Mouse (Mus musculus) mouse trophoblast stem cell (cell line): ENCODE measurements around the gene Nrp2.

ENCODE experiments used
- in situ Hi-C, 2 experiments: fragments of 300-500 bp; cut with MseI, MboI; formaldehyde crosslinking; loops; 2 replicates in 1 of 2; 3 replicates in 1 of 2; pipeline ENCODE4 v1.15.1; 2025

Nrp2 gene

GRCm38 (mm10) chr1:62720727-62721705 lies 17.9 kb downstream of the Nrp2 start:
- in situ Hi-C loops: no loop called here

DNA sequence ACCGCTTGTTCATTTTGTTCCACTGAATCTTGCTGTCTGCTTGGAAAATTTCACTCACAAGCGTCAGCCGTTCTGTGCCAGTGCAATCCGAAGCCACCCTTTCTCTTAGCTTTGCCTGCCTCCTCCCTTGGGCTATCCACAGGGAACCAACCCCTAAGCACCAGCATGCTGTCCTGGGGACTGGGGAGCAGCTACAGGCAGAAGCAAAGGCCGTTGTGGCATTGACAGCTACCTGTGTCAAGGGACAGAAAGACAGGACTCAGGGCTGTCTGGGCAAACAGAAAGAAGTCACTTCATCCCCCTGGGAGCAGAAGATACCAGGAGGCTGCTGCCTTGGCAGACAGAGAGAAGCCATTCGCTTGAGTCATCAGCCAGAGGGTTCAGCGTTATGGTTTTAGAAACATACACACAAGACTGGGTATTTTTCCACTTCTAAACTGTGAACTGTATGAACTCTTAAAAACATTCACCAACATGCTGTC lies 18.7 kb downstream of the Nrp2 start:
- in situ Hi-C loops: no loop called here

DNA sequence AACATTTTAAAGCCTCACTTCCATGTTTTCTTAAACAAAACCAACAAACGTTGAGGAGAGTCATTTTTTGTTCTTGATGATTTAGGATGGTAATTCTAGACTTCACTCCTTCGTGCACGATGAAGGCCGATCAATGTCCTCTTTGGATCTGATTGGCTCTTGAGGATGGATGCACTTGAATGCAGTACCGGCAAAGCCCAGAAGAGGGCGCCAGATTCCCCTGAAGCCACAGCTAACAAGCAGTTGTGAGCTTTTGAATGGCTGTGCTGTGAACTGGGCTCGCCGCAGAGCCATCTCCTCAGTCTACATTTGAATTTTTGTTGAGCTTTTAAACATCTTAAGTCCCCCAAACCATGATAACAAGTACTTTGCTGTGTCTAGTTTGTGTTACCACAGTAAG lies 19.4 kb downstream of the Nrp2 start:
- in situ Hi-C loops: no loop called here

DNA sequence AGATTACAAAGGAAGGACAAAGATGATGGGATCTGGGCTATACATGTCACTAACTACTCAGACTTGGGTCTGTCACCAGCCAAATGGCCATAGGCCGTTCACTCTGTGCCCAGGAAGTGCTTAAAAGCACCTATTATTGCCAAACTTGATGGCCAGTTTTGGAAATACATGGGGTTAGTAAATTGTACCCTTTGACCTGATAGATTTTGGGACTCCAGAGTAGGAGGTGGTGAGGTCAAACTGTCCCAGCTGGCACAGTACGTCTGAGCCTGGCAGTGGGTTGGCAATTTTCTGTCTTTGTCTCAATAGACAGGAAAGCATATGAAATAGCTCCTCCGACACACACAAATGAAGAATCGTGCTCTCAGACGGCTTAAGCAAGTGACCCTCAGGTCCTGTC lies 20.8 kb downstream of the Nrp2 start:
- in situ Hi-C loops: no loop called here

- in situ Hi-C loops: no loop called here
These were observed 21.5 kb downstream of the Nrp2 start for GRCm38 (mm10) chr1:62724461-62725021.

DNA sequence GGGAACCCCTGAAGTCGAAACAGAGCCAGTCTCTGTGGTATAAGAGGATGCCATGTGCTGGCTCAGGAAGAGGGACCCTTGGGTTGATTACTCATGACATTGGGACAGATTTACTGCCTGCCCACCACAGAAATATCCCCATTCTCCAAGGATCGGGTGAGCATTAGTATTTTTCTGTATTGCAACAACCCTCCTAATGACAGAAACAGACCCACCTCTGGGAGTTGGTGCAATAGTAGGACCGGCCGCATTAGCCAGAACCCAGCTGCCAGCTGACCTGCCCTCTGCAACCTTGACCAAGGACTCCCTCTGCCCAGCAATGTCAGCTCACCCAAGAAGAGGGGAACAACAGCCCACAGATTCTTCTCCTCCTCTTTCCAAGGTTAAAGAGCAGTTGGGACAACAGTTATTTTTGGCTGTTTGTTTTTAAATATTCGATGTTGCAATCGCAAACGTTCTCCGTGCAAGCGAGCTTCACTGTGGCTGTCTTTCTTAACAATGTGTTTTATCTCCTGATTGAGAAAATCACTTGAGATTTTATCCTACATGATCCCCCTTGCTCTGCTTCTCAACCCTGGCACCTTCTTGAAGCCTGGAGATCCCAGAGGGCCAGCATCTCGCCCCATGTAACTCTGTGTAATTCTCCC lies 22.1 kb downstream of the Nrp2 start:
- in situ Hi-C loops: no loop called here

GRCm38 (mm10) chr1:62727191-62727590 lies 24.1 kb downstream of the Nrp2 start:
- in situ Hi-C loops: no loop called here

DNA sequence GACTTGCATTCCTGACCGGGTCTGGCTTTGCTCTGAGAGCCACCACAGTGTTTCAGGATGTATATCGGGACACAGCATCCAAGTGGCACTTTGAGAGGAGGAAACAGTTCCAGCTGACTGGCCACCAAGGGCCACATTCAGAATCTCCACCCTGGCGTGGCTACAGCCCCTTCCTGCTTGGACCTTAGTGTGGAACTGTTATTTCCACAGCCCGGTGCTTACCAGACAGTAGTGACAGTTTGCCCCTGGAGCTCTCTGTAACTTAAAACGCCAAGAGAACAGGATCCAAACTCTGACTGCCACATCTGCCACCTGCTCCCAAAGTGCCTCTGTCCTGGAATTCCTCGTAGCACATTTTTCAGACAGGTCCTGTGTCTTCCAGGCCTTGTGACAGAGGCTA lies 25.3 kb downstream of the Nrp2 start:
- in situ Hi-C loops: no loop called here

DNA sequence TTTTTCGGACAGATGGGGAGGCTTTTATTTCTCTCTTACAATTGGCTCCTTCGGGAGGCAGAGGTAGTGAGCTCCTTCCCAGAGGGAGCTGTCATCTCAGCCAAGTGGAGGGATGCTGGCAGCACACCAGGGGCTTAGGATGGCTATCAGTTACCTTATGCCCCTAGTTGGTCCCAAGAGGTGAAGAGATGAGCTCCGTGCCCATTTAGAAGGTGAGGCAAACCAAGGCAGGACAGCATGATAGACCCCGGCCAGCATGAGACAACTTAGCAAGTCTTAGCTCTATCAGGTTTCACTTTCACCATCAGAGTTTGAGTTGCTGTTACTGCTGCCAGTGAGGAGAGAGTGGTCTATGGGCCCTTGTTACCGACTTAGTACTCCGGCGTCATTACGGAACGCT lies 25.8 kb downstream of the Nrp2 start:
- in situ Hi-C loops: no loop called here

GRCm38 (mm10) chr1:62729345-62730150 lies 26.5 kb downstream of the Nrp2 start:
- in situ Hi-C loops: no loop called here

- in situ Hi-C loops: no loop called here
These were observed 29.0 kb downstream of the Nrp2 start for GRCm38 (mm10) chr1:62732036-62732435.

GRCm38 (mm10) chr1:62734420-62734931 lies 31.4 kb downstream of the Nrp2 start:
- in situ Hi-C loops: no loop called here

GRCm38 (mm10) chr1:62734980-62735379 lies 31.9 kb downstream of the Nrp2 start:
- in situ Hi-C loops: loop anchor here in 1 of 2 experiments (5.0 kb wide), 1 partner anchor 37 kb away; no protein-coding TSS in a partner anchor

GRCm38 (mm10) chr1:62735835-62736234 lies 32.8 kb downstream of the Nrp2 start:
- in situ Hi-C loops: loop anchor here in 1 of 2 experiments (5.0 kb wide), 1 partner anchor 36 kb away; no protein-coding TSS in a partner anchor

DNA sequence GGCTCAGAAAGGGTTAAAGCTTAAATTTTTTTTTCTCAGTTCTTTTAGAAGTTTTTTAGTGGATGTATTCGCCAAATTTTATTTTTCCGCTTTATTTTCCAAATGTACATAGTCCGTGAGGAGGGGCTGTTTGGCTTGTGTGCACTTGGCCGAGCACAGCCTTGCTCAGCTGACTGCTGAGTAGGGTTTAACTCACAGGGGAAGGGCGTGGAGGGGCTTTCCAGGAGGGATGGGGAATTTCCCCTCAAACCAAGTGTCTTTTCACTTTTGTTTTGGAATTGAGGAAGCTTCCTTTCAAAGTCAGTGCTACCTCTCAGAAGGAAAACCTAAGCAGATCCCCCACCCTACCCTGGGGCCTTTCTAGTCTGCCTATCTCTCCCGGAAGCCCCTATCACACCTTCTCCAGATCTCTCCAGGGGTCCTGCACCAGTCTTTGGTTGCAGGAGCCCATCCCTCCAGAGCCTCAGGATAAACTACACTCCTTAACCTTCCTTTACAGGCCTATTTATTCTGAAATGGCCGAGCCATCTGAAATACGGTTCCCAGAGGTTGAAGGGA lies 33.4 kb downstream of the Nrp2 start:
- in situ Hi-C loops: loop anchor here in 1 of 2 experiments (5.0 kb wide), 1 partner anchor 36 kb away; no protein-coding TSS in a partner anchor

DNA sequence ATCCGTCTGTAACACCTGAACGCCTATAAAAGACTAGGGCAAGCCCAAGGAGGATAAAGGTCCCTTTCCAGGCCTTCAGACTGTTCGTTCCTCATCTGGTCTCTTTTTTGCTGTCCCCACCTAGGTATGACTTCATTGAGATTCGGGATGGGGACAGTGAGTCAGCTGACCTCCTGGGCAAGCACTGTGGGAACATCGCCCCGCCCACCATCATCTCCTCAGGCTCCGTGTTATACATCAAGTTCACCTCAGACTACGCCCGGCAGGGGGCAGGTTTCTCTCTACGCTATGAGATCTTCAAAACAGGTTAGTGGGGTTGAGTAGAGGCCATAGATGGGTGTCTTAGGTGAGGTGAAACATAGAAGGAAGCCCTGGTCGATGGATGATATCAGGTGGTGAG lies 35.1 kb downstream of the Nrp2 start:
- in situ Hi-C loops: loop anchor here in 1 of 2 experiments (5.0 kb wide), 1 partner anchor 34 kb away; no protein-coding TSS in a partner anchor

- in situ Hi-C loops: no loop called here
These were observed 39.0 kb downstream of the Nrp2 start for GRCm38 (mm10) chr1:62742092-62742491.

DNA sequence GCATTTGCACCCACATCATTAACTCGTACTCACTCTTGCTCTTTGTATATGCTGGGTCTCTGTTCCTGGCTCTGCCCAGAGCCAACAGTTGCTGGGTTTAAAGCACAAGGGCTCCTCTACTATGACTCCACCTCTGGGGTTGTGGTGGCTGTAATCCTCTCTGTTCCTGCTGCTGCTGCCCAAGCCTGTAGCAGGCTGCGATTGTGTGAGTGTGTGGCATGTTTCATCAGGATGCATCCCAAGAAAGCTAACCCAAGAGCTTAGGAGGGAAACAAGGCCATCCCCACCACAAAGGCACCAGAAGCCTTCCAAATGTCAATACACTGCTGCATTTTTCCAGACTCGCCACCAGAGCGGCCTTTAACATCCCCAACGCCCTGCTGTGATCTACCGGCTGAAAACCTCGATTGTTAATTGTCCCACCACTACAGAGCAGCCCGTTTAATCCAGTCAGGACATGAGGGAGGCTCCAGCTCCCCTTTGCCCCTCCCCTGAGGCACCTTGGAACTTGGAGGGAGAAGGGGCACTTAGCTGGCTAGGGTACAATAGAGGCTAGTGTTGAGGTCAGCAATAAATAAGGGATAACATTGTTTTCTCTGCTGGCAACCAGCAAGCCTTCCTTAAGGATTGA lies 40.1 kb downstream of the Nrp2 start:
- in situ Hi-C loops: no loop called here

GRCm38 (mm10) chr1:62745889-62746288 lies 42.8 kb downstream of the Nrp2 start:
- in situ Hi-C loops: no loop called here

- in situ Hi-C loops: no loop called here
These were observed 44.5 kb downstream of the Nrp2 start for GRCm38 (mm10) chr1:62747421-62748111.
